Mouse (Mus musculus) heart, adult 2 months (tissue): Measurements from ENCODE around the gene Usp10. TPM values are rescaled to one million over a fixed set of nuclear protein-coding genes. Genes with fewer than 3 reads are reported as not detected.
A peak's percentile ranks its signal among the peaks of the same experiment; 100 is the strongest.

ENCODE experiments used
- DNase-seq, 2 experiments: peaks; one replicate each; pipeline ENCODE4 v3.0.0; 2021
- H3K27ac ChIP-seq: fragments of 200-600 bp; 2 replicates; pipeline ENCODE4 v1.8.1; 2022
- H3K27me3 ChIP-seq: fragments of 200-500 bp; 2 replicates; pipeline ENCODE4 v1.6.1; 2012; ENCODE audit warnings: mild to moderate bottlenecking, low read length, inconsistent platforms, mixed read lengths; ENCODE audit not compliant: control insufficient read depth, insufficient read depth
- H3K36me3 ChIP-seq: fragments of 200-500 bp; 2 replicates; pipeline ENCODE4 v1.6.1; 2012; ENCODE audit warnings: low read length, inconsistent platforms; ENCODE audit not compliant: control insufficient read depth, insufficient read depth
- H3K4me1 ChIP-seq: fragments of 200-500 bp; 2 replicates; pipeline ENCODE4 v1.6.1; 2011; ENCODE audit warnings: low read length; ENCODE audit not compliant: control insufficient read depth, insufficient read depth
- H3K4me3 ChIP-seq: fragments of 200-600 bp; 2 replicates; pipeline ENCODE4 v1.8.1; 2022
- H3K79me2 ChIP-seq: fragments of 200-500 bp; replicated peaks from 2 replicates; pipeline ENCODE4 v1.6.1; 2012; ENCODE audit warnings: mild to moderate bottlenecking, inconsistent platforms, low read length, moderate library complexity, mixed read lengths; ENCODE audit not compliant: control insufficient read depth, insufficient read depth
- H3K9ac ChIP-seq: fragments of 200-500 bp; 2 replicates; pipeline ENCODE4 v1.6.1; 2012; ENCODE audit warnings: low read depth, mild to moderate bottlenecking, control low read depth, inconsistent platforms, low read length, mixed read lengths
- CTCF ChIP-seq: fragments of 200-600 bp; IDR thresholded peaks from 2 replicates; pipeline ENCODE4 v1.8.1; 2022; ENCODE audit warnings: antibody characterized with exemption, mild to moderate bottlenecking, moderate library complexity
- EP300 ChIP-seq: fragments of 200-500 bp; IDR thresholded peaks from 2 replicates; pipeline ENCODE4 v1.6.1; 2011; ENCODE audit warnings: low read depth, low read length, control low read depth; ENCODE audit not compliant: insufficient read depth
- POLR2A ChIP-seq: fragments of 200-500 bp; IDR thresholded peaks from 2 replicates; pipeline ENCODE4 v1.6.1; 2011; ENCODE audit warnings: mild to moderate bottlenecking, low read depth, low read length, control low read depth; ENCODE audit not compliant: insufficient read depth
- WGBS: fragments of 180-500 bp; shearing (Covaris S2); methylation state at CpG from one replicate; pipeline ENCODE4 v1.1.7; 2018; 5-methylcytosine and 5-hydroxymethylcytosine counted together
- intact Hi-C: fragments of 180-260 bp; cut with DNase I; formaldehyde crosslinking; loops from one replicate; pipeline ENCODE4 v1.15.1; 2025
- long read RNA-seq: library from polyadenylated mRNA; stranded (forward); transcript quantifications from one replicate; pipeline ENCODE4 v2.0.0, GENCODE M21; 2021
- polyA plus RNA-seq: library from polyadenylated mRNA; depleted of rRNA; stranded (reverse); fragments of >200 nt; gene quantifications from 2 replicates; pipeline ENCODE4 v1.2.3, GENCODE M21; 2012; rRNA removed
- total RNA-seq, 2 experiments: library from RNA; stranded (reverse); gene quantifications; 2 replicates each; pipeline ENCODE4 v1.2.3; 2021

Usp10 gene
- total RNA-seq (10 to 100 TPM; 41.9 to 49.8 TPM), polyA plus RNA-seq (51.1 and 58.6 TPM in 2 replicates)
- long read RNA-seq, transcript Usp10-202 (14 exons, 3,274 nt) = major isoform, 25 of 51 reads
- long read RNA-seq, transcript Usp10-210 (14 exons, 3,726 nt) = minor isoform, 15 of 51 reads
- long read RNA-seq, partial matches to known transcripts = 8 of 51 reads
- long read RNA-seq, other reads (novel, unspliced or antisense) = 3 of 51 reads

DNA sequence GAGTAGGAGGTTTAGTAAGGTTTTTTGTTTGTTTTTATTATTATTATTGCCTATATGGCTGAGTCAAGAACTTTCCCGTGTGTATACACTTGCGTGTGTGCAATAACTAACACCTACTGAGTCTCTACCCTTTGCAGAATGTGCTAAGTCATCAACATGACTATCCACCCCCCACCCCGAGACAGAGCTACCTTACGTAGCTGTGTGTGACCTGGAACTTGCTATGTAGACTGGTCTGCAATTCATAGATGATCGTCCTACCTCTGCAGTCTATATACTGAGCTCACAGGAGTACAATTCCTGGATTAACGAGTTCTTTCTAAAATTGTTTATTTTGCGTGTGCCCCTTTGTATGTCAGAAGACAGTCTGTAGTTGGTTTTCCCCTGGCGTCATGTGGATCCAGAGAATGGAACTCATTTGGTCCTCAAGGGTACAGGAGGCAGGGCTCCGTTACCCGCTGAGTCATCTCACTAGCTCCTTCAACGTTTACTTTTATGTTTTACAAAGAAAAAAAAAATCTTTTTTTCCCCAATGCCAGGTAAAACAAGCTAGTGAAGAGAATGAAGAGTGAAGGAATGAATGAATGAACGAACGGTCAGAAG lies at the start of gene Usp10:
Usp10 (plus strand) TSS at position 417 of the 603 bp plus-strand sequence.
- H3K9ac ChIP-seq = peak within 1 kb of the TSS; percentile 100
- DNase-seq = no peak
- H3K79me2 ChIP-seq = no peaks in the 10 kb centered on the region; the same call in 1 of the 2 replicates
- WGBS = 33% methylated on average over 13 of the region's 13 CpGs
- peak within 1 kb of the TSS; percentile 88 for H3K27ac ChIP-seq
- H3K4me1 ChIP-seq = peaks cover 8% of the 10 kb centered on the region
- H3K4me3 ChIP-seq = peak within 1 kb of the TSS; percentile 80
- intact Hi-C loops = no loop called here
- H3K27me3 ChIP-seq = no peaks in the 10 kb centered on the region
- no peak for TF ChIP-seq EP300
- no peak for TF ChIP-seq CTCF
- no peak for TF ChIP-seq POLR2A
- peaks cover 5% of the 10 kb centered on the region; the same call in 1 of the 2 replicates for H3K36me3 ChIP-seq

DNA sequence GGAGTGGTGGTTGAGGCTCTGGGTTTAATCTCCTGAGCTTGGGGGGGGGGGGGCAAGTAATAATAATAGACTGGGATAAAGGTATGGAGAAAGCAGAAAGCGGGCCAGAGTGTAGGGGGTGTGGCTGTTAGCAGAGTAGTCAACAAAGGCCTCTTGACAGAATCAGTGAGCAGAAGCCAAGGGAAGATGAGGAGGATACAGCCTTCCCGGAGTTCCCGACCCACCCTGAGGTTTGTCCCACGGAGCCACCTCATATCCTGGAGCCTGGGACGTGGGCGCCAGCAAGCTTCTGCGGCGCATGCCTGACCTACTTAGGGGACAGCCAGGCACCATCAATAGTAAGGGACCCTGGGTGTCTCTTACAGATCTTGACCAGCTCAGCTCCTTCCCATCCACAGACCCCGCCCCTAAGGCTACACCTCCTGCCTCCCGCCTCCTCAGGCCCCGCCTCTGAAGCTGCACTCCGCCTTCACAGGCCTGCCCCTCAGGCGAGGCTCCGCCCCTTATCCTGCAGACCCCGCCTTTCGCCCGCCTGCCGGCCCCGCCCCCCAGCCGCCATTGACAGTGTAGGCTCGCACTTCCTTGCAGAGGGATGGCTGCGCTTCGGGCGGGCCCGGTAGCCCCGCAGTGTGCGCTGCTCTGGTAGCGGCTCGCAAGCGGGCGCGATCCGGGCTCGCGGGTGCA lies 48.3 kb upstream of the Usp10 start, which contains the start of gene Klhl36:
Klhl36 (plus strand) TSS at position 561 of the 684 bp plus-strand sequence.
- peak within 1 kb of the TSS; percentile 71 for H3K27ac ChIP-seq
- TF ChIP-seq POLR2A (peak; percentile 66), CTCF (no peak)
- no peaks in the 10 kb centered on the region for H3K27me3 ChIP-seq
- H3K36me3 ChIP-seq = no peaks in the 10 kb centered on the region
- DNase-seq = peak; percentile 97 to 99
- no peaks in the 10 kb centered on the region for H3K79me2 ChIP-seq
- peak within 1 kb of the TSS; percentile 86 for H3K9ac ChIP-seq
- H3K4me1 ChIP-seq = no peaks in the 10 kb centered on the region; the same call in 1 of the 2 replicates
- H3K4me3 ChIP-seq = peak within 1 kb of the TSS; percentile 89
- intact Hi-C loops = loop anchor here (2.0 kb wide), 1 partner anchor 21 kb away; the partner anchor contains the start of gene Cotl1
- WGBS = under 1% methylated on average over 34 of the region's 35 CpGs

DNA sequence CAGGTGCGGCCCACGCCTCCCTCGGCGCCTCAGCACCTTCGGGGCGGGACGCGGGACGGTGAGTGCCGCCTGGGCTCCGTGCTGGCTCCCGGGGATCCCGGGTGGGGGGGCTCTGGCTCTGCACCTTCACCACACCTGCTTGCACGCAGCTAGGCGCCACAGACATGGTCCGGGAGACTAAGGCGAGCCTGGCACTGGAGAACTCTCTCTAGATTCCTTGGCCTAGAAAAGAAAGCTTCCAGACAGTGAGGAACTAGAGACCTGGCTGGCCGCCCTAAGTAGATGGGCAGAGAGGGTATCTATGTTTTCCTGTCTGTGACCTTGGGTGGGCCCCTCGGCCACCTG lies 47.8 kb upstream of the Usp10 start:
- peak overlapping the region; percentile 89 for H3K4me3 ChIP-seq
- no peaks in the 10 kb centered on the region for H3K79me2 ChIP-seq
- H3K9ac ChIP-seq = peak overlapping the region; percentile 86
- no peaks in the 10 kb centered on the region for H3K36me3 ChIP-seq
- H3K27me3 ChIP-seq = no peaks in the 10 kb centered on the region
- peak overlapping the region; percentile 71 for H3K27ac ChIP-seq
- DNase-seq = no peak
- TF ChIP-seq CTCF = no peak
- TF ChIP-seq POLR2A = no peak
- TF ChIP-seq EP300 = no peak
- no peaks in the 10 kb centered on the region; the same call in 1 of the 2 replicates for H3K4me1 ChIP-seq
- intact Hi-C loops = loop anchor here (2.0 kb wide), 1 partner anchor 22 kb away; the partner anchor contains the start of gene Cotl1
- 1% methylated on average over 19 of the region's 19 CpGs for WGBS

DNA sequence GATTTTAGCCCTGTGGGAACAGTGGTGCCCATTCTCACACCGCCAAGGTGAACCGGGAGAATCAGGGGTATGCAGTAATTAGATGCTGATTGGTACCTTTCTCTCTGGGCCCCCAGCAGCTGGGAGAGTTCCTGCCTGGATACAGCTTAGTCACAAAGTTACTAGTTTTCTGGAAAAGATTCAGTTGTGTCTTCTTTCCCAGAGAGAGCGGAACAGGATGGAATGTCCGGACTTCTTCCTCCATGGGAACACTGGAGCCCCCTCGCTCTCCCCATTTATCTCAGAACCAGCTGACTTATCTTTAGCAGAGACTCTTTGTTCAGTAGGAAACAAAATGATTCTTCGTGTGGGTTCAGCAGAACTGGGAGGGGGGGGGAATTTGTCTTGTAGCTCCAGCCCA lies 47.4 kb upstream of the Usp10 start:
- Histone ChIP-seq H3K4me3 (peak overlapping the region; percentile 89), H3K9ac (peak overlapping the region; percentile 86), H3K27me3 (no peaks in the 10 kb centered on the region), H3K79me2 (no peaks in the 10 kb centered on the region), H3K36me3 (no peaks in the 10 kb centered on the region), H3K27ac (peak overlapping the region; percentile 71), H3K4me1 (no peaks in the 10 kb centered on the region; the same call in 1 of the 2 replicates)
- intact Hi-C loops = loop anchor here (2.0 kb wide), 1 partner anchor 22 kb away; the partner anchor contains the start of gene Cotl1
- WGBS = 26% methylated on average over 6 of the region's 6 CpGs
- no peak for DNase-seq
- TF ChIP-seq CTCF = no peak
- no peak for TF ChIP-seq EP300
- no peak for TF ChIP-seq POLR2A

DNA sequence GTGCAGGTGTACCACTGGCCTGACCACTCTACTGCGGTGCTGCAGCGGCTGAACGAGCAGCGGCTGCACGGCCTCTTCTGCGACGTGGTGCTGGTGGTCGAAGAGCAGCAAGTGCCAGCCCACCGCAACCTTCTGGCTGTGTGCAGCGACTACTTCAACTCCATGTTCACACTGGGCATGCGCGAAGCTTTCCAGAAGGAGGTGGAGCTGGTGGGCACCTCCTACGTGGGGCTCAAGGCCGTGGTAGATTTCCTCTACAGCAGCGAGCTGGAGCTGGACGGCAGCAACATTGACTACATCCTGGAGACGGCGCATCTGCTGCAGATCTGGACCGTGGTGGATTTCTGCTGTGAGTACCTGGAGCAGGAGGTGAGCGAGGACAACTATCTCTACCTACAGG lies 40.5 kb upstream of the Usp10 start:
- TF ChIP-seq POLR2A (no peak), EP300 (no peak), CTCF (no peak)
- Histone ChIP-seq H3K27ac (no peak overlapping the region), H3K36me3 (no peaks in the 10 kb centered on the region), H3K27me3 (no peaks in the 10 kb centered on the region), H3K79me2 (no peaks in the 10 kb centered on the region), H3K9ac (no peak overlapping the region), H3K4me1 (no peaks in the 10 kb centered on the region), H3K4me3 (no peak overlapping the region)
- no peak for DNase-seq
- intact Hi-C loops = no loop called here
- 79% methylated on average over 20 of the region's 20 CpGs for WGBS
